8 mouse cellular contexts compared by ENCODE assay signal in genomic region chr1:36367698-36368097, GRCm38 (mm10). TPM values are rescaled to one million over a fixed set of nuclear protein-coding genes. Genes with fewer than 3 reads are reported as not detected.
DNase-seq lines count a peak whose midpoint lies in the region; ATAC-seq lines count a peak whose summit lies in the region.

No protein-coding gene starts in this region.

- H3K9ac ChIP-seq in lung, embryonic 15.5 days, result peak overlapping the region; percentile 93; the same call in 1 of the 2 replicates
- peak overlapping the region; percentile 89; the same call in 1 of the 2 replicates for H3K9ac ChIP-seq in hindbrain, embryonic 15.5 days
- H3K9ac ChIP-seq in midbrain, embryonic 12.5 days (replicated peaks), result peak overlapping the region; percentile 94

- WGBS in lung, embryonic 15.5 days, result 41% methylated on average over 12 of the region's 12 CpGs
- 72% methylated on average over 12 of the region's 12 CpGs for WGBS in embryonic facial prominence, embryonic 10.5 days
- WGBS in hindbrain, embryonic 15.5 days, result 57% methylated on average over 12 of the region's 12 CpGs
- WGBS in midbrain, embryonic 12.5 days, result 59% methylated on average over 12 of the region's 12 CpGs

- H3K27me3 ChIP-seq in lung, embryonic 15.5 days, result no peaks in the 10 kb centered on the region
- no peaks in the 10 kb centered on the region for H3K27me3 ChIP-seq in embryonic facial prominence, embryonic 10.5 days (replicated peaks; ENCODE audit: low read depth, poor library complexity, severe bottlenecking)
- H3K27me3 ChIP-seq in hindbrain, embryonic 15.5 days, result no peaks in the 10 kb centered on the region
- no peaks in the 10 kb centered on the region; the same call in 1 of the 2 replicates for H3K27me3 ChIP-seq in midbrain, embryonic 12.5 days

- H3K27ac ChIP-seq in lung, embryonic 15.5 days, result no peak overlapping the region
- H3K27ac ChIP-seq in embryonic facial prominence, embryonic 10.5 days (replicated peaks), result no peak overlapping the region
- H3K27ac ChIP-seq in hindbrain, embryonic 15.5 days (replicated peaks), result no peak overlapping the region
- no peak overlapping the region for H3K27ac ChIP-seq in midbrain, embryonic 12.5 days (replicated peaks)

- peaks cover 21% of the 10 kb centered on the region for H3K36me3 ChIP-seq in lung, embryonic 15.5 days
- peaks cover 47% of the 10 kb centered on the region for H3K36me3 ChIP-seq in embryonic facial prominence, embryonic 10.5 days (replicated peaks)
- peaks cover 14% of the 10 kb centered on the region for H3K36me3 ChIP-seq in hindbrain, embryonic 15.5 days
- H3K36me3 ChIP-seq in midbrain, embryonic 12.5 days, result peaks cover 25% of the 10 kb centered on the region

- peak overlapping the region; percentile 85 for H3K4me3 ChIP-seq in lung, embryonic 15.5 days
- H3K4me3 ChIP-seq in embryonic facial prominence, embryonic 10.5 days, result peak overlapping the region; percentile 92
- H3K4me3 ChIP-seq in hindbrain, embryonic 15.5 days, result peak overlapping the region; percentile 95
- H3K4me3 ChIP-seq in midbrain, embryonic 12.5 days, result peak overlapping the region; percentile 86

- H3K4me1 ChIP-seq in lung, embryonic 15.5 days, result peaks cover 21% of the 10 kb centered on the region
- peaks cover 11% of the 10 kb centered on the region for H3K4me1 ChIP-seq in embryonic facial prominence, embryonic 10.5 days
- peaks cover 18% of the 10 kb centered on the region for H3K4me1 ChIP-seq in hindbrain, embryonic 15.5 days (replicated peaks)
- H3K4me1 ChIP-seq in midbrain, embryonic 12.5 days, result peaks cover 11% of the 10 kb centered on the region

- H3K9me3 ChIP-seq in lung, embryonic 15.5 days, result no peaks in the 10 kb centered on the region
- 0 out of 2 replicates have a peak, but pooled peaks cover 3% of the 10 kb centered on the region for H3K9me3 ChIP-seq in embryonic facial prominence, embryonic 10.5 days
- no peaks in the 10 kb centered on the region for H3K9me3 ChIP-seq in hindbrain, embryonic 15.5 days
- H3K9me3 ChIP-seq in midbrain, embryonic 12.5 days, result no peaks in the 10 kb centered on the region

- DNase-seq in lung, postnatal 14 days, result no peak
- DNase-seq in embryonic facial prominence, embryonic 10.5 days (ENCODE audit: low spot score), result no peak
- no peak for DNase-seq in urinary bladder, postnatal 10 days (ENCODE audit: low spot score)
- DNase-seq in ovary, adult 18-20 months (ENCODE audit: low spot score), result no peak
- no peak for DNase-seq in cerebellum, postnatal 4 days (ENCODE audit: low spot score in 2 of 2)

- no peak for ATAC-seq in lung, embryonic 15.5 days (ENCODE audit: borderline replicate concordance, extremely low read depth, low FRiP score, low TSS enrichment)
- ATAC-seq in hindbrain, embryonic 15.5 days (ENCODE audit: low FRiP score, low read depth), result no peak; the same call in 1 of the 2 replicates
- ATAC-seq in midbrain, embryonic 12.5 days (ENCODE audit: low FRiP score, low read depth), result no peak

- H3K4me2 ChIP-seq in lung, embryonic 15.5 days, result peak overlapping the region; percentile 67
- peak overlapping the region; percentile 70 for H3K4me2 ChIP-seq in hindbrain, embryonic 15.5 days
- peak overlapping the region; percentile 65 for H3K4me2 ChIP-seq in midbrain, embryonic 12.5 days (replicated peaks)

RNA-seq across cellular contexts. Expression of gene Kansl3, which starts 1.3 kb away (rescaled TPM):
- polyA plus RNA-seq in lung, embryonic 15.5 days (2015; fragmentation: Nextera tagmentation; extraction: Ambion mirVana), result 37.5 and 40.8 TPM in 2 replicates
- 50.9 and 52.1 TPM in 2 replicates for polyA plus RNA-seq in embryonic facial prominence, embryonic 10.5 days (2016; fragmentation: Nextera tagmentation; extraction: Ambion mirVana)
- polyA plus RNA-seq in hindbrain, embryonic 15.5 days (2015; fragmentation: Nextera tagmentation; extraction: Ambion mirVana), result 37.9 and 38.9 TPM in 2 replicates
- polyA plus RNA-seq in midbrain, embryonic 12.5 days (2016; fragmentation: Nextera tagmentation; extraction: Ambion mirVana), result 49.6 and 50.8 TPM in 2 replicates

RNA-seq across cellular contexts. Expression of gene Fer1l5, which starts 4.4 kb away (rescaled TPM):
- polyA plus RNA-seq in lung, embryonic 15.5 days (2015; fragmentation: Nextera tagmentation; extraction: Ambion mirVana), result 0.57 and 0.66 TPM in 2 replicates
- 1.2 and 1.7 TPM in 2 replicates for polyA plus RNA-seq in embryonic facial prominence, embryonic 10.5 days (2016; fragmentation: Nextera tagmentation; extraction: Ambion mirVana)
- 2.4 and 2.6 TPM in 2 replicates for polyA plus RNA-seq in hindbrain, embryonic 15.5 days (2015; fragmentation: Nextera tagmentation; extraction: Ambion mirVana)
- polyA plus RNA-seq in midbrain, embryonic 12.5 days (2016; fragmentation: Nextera tagmentation; extraction: Ambion mirVana), result 2.3 and 3.1 TPM in 2 replicates
